Mouse (Mus musculus) bone marrow macrophage, adult 2 months (primary cell): ENCODE data around the gene Olfr1259.
"Not testable (repeated sequence)": the region's sequence is repeated elsewhere in the genome, so short reads cannot be mapped to it uniquely, and the experiment has no call there.

Experiments used
- CTCF ChIP-seq: IDR thresholded peaks from 2 replicates; pipeline ENCODE4 v1.5.1; 2012; ENCODE audit warnings: low read depth, mild to moderate bottlenecking, low read length, moderate library complexity
- POLR2A ChIP-seq: IDR thresholded peaks from 2 replicates; pipeline ENCODE4 v1.6.1; 2012; ENCODE audit warnings: mild to moderate bottlenecking, low read depth, low read length, borderline replicate concordance

GRCm38 (mm10) chr2:89912616-89913015 lies 35.8 kb downstream of the Olfr1259 start:
- not testable (repeated sequence) for TF ChIP-seq CTCF, POLR2A
